Mouse (Mus musculus): ENCODE measurements around the gene Rtn4rl2.

The Rtn4rl2 gene

DNA sequence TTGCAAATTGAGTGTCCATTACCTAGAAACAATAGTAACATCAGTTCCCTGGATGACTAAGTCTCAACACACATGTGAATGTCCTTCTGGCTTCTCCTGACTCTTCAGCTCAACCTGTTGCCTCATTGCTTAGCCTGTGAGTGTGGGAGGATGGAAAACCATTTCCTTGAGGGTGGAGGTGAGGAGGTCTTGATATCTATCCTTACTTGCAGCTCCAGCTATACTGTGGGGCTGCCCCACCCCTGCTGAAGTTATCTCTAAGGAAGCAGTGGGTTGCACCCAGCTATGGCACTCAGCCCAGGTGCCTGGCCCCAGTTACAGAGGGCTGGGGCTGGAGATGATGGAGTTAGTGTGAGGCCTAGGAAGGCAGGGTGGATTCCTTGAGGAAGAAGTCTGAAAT, 44.6 kb downstream of the Rtn4rl2 start:
- no peak for DNase-seq

DNA sequence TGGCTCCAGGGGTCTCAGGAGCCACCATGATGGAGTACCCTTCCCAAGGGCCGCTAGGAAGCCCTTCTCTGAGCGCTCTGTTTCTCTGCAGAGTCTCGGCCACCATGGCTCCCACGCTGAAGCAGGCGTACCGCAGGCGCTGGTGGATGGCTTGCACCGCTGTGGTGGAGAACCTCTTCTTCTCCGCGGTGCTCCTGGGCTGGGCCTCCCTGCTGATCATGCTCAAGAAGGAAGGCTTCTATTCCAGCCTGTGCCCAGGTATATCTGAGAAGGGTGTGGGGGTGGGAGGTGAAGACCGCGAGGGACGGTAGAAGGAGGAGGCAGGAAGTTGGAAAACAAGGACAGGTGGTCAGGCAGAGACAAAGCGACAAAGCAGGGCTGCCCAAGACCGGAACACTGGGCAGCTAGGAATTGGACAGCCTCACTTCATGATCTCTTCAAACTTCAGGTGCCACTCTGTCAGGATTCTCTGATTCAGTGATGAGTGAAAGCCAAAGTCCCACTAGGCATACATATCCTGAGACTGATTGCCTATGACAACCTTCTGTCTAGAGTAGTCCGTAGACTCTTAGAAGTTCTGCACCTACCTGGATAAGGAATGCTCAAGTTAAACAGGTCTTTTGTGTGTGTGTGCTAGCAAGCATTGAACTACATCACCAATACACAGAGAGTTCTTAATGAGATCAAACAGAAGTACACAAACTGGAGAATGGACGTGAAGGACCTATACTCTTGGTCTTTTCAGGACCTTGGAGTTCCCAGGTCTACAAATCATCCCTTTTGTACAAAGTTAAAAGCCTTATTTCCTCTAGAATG, 45.6 kb downstream of the Rtn4rl2 start:
- DNase-seq, result no peak

DNA sequence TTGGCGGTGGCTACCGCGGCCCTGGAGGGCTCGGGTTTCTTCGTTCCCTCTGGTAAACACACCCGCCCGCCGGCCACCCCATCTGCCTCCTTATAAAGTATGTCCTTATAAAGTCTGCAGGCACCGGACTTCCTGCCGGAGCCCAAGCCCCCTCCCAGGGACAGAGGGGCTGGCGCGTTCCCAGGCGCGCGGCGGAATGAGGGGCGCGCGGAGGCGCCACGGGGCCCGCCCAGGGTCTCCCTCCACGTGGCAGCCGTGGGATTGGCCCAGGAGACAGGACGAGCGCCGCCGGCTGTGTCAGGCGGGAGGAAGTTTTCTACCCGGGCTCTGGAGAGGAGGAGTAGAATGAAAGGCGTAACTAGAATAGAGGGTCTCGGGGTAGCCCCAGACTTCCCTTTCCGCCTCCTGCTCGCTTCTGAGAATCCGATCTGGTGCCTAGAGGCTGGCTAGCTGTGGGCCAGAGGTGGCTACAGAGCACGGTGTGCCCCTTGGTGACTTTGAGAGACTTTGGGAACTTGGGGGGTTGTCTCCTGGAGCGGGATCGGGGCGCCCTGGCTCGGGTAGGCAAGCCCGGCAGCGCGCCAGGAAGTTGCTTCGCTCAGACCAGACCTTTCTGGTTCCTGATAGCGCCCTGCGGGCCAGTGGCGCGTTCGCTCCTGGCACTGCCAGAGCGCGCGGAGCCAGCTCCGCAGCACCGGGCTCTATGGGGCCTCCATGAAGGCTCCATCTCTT, 46.3 kb downstream of the Rtn4rl2 start:
- peak; percentile 67 for DNase-seq

DNA sequence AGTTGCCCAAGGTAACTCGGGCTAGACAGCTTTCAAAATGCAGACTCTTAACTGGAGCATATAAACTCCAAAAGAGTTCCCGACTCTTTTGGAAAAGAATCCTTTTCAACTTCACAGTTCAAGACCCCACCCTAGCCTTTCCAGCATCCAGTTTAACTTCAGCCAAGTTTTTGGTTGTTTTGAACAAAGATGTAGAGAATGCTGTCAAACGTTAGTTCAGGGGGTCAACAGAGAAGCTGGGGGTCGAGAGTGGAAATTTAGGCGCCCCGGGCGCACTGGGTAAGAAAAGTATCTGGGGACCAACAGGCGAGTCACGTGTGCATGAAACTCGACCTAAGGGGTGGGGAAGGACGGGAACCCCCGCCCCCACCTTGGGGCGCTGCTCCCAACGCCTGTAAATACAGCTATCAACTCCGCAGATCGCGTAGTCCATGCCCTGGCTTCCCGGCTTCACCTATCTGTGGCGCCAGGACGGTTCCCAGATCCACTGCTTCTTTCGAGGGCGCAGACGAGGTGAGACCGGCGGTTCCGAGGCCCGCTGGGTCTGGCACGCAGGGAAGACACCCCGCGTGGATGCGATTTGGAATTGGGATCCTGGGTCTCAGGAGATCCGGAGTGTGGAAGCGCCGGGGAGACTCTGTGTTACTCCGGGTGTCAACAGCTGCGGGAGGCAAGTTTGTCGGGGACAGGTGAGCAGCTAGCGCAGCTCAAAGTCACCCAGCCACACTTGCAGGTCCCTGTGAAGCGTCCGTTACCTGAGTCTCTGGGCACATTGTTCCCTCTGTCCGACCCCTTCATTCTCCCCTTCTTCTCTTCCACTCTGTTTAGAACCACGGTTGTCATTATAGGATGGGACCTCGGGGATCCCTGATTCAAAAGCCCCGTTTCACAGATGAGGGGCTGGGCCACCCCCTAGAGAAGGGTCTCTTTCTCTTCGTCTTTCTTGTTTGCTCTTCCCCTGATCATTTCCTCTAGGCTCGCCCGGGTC, 47.2 kb downstream of the Rtn4rl2 start:
- DNase-seq, result peak; percentile 32

DNA sequence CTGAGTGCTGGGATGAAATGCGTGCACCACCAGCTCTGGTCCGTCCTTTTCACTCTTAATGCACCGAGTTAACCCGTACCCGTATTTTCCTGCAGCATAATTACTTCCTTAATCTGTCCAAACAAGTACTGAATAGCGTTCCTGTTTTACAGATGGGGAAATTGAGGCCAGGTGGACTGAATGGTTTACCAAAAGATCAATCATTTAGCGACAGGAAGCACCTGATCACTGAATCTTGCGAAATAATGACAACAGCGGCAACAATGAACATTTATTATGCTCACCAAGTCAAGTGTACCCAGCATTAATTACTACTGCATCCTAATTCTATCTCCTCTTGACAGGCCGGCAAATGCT, 47.9 kb downstream of the Rtn4rl2 start, which contains the start of gene Slc43a1:
Gene Slc43a1 (plus strand): TSS at position 258 of the 357 bp plus-strand sequence.
- no peak for DNase-seq

DNA sequence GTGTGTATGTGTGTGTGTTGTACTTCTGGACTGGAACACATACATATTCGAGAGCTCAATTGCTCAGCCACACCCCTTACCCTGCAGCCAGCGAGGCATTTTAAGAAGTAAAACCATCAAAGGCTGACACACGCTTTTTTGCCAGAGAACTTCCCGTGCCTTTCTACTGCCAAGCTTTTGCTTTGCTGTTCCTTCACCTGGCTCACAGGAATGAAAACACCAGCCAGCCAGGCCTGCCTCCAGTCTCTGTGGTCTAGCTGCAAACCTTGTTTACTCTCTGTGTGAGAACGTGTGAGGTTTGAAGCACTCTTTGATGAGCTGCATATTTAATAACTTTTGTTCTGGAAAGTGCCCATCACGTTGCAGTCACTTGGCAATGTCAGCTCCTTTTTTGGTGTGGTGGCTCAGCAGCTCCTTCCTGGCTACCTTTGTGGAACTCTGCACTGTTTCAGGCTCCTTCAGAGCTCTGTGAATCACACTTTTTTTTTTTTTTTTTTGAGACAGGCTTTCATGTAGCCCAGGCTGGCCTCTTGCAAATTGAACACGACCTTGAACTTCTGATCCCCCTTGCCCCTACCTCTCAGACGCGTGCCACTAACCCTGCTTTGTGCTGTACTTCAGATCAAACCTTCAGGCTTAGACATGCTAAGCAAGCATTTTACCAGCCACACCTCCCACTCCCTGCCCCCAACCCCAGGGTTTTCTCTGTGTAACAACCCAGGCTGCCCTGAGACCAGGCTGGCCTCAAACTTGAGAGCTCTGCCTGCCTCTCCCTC, 48.5 kb downstream of the Rtn4rl2 start:
- no peak for DNase-seq

DNA sequence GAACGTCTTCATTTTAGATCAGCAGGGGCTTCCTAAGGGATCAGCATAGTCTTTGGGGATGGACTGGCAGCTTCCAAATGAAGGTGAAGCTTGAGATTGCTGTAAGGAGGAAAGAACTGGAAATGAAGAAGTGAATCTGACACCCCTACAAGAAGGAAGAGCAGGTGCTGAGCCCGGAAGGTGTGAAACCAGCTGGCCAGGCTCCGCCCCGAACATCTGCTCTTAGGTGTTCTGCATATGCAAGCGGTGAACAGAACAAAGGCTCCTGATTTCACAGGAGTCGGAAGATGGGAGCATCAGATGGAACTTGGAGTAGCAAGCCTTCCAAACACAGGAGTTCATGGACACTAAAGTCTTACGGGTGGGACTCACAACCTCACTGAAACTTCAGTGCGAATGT, 49.4 kb downstream of the Rtn4rl2 start:
- no peak for DNase-seq

DNA sequence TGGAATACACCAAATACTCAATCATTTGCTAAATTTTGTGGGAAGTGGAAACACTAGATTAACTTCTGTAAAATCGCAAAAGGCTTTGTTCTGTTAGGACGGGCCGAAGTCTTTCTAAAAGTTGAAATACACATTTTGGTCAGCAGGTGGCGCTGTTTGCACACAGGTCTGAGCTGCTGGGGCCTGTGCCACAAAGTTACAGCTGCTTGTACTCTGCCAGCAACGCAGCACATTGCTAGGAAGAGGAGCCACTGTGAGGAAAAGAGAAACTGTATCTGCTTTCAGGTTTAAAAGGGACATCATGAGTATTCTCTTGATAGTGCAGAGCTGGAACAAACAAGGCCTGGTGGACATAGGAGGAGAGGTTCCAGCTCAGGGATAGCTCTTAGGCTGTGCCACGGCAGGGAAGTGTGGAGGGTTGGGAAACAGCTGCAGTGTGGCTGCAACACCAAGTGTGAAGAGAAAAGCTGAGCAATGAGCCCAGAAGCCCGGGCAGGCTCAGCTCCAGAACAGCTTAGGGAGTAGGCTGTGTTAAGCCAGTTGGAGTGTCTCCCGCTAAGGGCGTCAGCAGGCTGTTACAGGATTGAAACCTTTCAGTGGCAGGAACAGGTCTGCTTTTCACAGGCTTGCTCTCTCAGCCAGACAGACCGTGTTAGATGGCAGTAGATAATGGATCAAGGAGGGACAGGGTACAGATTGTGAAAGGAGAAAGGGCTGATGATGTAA, 54.7 kb downstream of the Rtn4rl2 start:
- DNase-seq, result peak; percentile 83

DNA sequence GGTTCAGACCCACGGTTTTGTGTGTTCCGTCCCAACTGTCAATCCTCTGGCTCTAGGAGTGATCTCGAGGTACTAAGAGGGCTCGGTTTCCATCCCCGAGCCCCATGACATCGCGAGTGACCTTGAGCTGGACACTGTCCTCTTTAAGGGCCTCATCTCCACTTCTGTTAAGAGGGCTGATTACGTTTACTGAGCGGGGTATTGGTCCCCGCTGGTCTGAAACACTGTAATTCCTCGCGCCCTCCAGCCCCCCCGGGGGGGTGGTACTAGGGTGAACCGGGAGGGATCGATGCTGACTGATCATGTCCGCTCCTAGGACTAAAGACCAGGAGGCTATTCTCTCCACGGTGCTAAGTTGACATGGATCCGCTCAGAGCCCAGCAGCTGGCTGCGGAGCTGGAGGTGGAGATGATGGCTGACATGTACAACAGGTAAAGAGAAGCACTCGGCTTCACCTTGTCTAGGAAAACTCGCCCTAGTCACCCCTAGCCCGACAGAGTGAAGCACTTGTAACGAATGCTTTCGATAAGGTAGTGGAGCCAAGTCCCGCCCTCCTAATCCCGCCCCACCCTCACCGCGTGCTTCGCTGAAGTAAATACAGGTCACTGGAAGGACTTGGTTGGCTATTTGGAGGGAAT, 59.1 kb downstream of the Rtn4rl2 start:
- DNase-seq, result peak; percentile 52

DNA sequence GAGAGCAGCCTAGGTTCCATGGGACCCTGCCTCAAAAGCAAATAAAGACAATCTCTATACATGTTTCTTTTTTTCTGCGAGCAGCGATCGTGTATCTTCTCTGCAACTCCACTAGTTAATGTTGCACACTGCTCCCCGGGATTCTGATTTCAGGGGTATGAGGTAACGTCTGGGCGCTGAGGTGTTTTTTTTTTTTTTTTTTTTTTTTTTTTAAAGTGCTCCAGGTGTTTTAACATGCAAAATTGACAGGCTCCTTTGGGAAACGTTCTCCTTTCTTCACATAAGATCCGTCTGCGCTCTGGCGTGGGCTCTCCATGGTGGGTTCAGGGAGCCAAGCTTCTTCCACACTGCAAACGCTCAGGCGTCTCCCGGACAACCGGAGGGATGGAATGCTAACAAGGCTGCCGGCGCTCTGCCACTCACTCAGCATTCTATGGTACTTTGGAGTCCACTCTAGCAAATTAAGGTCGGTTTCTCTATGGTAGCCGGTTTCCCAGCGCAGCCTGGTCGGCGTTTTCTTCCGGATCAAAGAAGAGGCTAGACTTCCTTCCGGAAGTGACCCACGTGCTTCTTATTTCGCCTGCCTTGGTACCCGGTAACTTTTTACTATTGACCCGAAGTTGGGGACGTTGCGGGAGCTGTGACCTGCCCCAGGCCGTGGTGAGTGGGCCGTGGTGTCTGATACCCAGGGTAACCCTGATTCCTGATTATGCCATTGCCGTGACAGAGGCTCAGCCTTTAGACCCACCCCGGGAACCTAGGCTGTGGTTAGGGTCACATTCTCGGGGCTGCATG, 59.8 kb downstream of the Rtn4rl2 start, which contains the start of gene Timm10:
Gene Timm10 (plus strand): TSS at position 510 of the 795 bp plus-strand sequence.
- DNase-seq, result peak; percentile 82

DNA sequence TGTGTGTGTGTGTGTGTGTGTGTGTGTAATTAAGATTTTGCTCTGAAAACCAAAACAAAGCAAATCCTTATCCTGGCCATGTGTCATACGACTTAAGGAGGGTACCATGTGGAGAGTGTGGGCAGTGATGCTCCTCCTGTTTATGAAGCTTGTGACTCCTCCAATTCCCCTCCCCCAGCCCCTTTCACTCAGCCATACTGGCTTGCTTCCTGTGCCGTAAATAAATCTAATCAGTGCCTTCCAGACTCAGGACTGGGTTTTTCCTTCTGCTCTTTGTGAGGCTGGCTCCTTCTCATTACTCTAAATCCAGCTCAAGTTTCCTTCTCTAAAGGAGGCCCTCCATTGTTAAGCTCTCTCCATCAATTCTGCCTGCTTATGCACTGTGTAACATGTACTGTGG, 63.3 kb downstream of the Rtn4rl2 start:
- no peak for DNase-seq

DNA sequence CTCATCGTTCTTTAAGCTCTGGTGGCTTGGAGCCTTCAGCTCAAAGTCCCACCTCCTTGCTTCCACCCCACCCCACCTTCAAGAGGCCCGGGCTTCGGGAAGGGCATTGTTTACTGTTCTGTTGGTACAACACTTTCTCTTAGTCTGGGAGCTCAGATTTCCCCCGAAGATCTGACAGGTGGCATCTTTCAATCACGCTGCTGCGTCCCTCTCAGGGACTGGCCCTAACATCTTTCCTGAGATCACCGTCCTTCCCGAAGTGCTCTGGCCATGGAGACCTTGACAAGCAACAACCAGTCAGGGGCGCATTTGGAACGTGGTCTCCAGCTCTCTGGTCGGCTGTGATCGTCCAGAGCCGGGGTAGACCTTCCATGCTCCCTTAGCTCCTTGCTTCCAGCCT, 64.0 kb downstream of the Rtn4rl2 start, which contains the start of gene Smtnl1:
Gene Smtnl1 (minus strand): TSS at position 101 of the 400 bp plus-strand sequence.
- no peak for DNase-seq
